Mouse (Mus musculus): ENCODE data around the gene Mroh2b.

- TF ChIP-seq CTCF (IDR thresholded peaks at IDR 0.05; ENCODE audit: borderline replicate concordance, insufficient read depth, low read depth, low read length) (no peak), POLR2A (IDR thresholded peaks at IDR 0.05; ENCODE audit: borderline replicate concordance, insufficient read depth, low read length) (no peak)
Observed at GRCm38 (mm10) chr15:5003503-5004196, 105.1 kb downstream of the Mroh2b start.
